Mouse (Mus musculus): ENCODE results near the gene Sohlh2. TPM values are rescaled to one million over a fixed set of nuclear protein-coding genes. Genes with fewer than 3 reads are reported as not detected.

Gene Sohlh2
- polyA plus RNA-seq, 1 experiment from 2014 or later, result not detected

DNA sequence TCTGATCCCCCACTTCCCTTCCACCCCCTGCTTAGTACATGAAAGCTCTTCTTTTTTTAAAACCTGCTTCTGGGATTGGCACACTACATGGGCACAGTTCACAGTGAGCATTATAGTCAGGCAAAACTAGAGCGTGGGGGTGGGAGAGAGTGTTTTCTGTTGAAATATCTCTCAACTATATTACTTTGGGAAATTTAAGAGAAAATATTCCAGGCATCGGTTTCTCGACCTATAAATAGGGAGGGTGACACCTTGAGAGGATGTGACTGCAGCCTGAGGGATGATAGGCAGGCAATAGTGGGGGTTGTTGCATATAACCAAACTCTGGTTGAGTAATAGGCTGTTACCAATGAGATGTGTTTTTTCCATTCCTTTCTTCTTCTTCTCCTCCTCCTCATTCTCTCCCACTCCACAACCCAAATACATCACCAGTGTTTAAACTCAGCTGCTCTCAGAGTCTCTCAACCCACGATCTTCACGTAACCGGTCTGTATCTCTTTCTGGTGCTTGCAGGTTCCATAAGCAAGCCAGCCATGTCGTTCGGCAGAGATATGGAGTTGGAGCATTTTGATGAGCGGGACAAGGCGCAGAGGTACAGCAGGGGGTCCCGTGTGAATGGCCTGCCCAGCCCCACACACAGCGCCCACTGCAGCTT, 64.9 kb downstream of the Sohlh2 start:
- Histone ChIP-seq H3K4me1 (ENCODE audit: control insufficient read depth, low read depth, low read length) (no peaks in the 10 kb centered on the region), H3K36me3 (ENCODE audit: control insufficient read depth, insufficient read depth) (no peaks in the 10 kb centered on the region), H3K27ac (ENCODE audit: low read length) (no peak overlapping the region), H3K4me2 (ENCODE audit: low read depth, low read length) (no peak overlapping the region), H3K4me3 (ENCODE audit: low read depth, low read length) (no peak overlapping the region), H3K9ac (ENCODE audit: low read depth, low read length) (no peak overlapping the region), H3K27me3 (ENCODE audit: control insufficient read depth, insufficient read depth, low read depth, low read length) (peaks cover 17% of the 10 kb centered on the region), H3K9me3 (replicated peaks; ENCODE audit: control insufficient read depth, low read length) (no peaks in the 10 kb centered on the region)
- 66% methylated on average over 12 of the region's 12 CpGs for WGBS (ENCODE audit: insufficient replicate concordance)
- no peak for ATAC-seq (ENCODE audit: low read depth)

DNA sequence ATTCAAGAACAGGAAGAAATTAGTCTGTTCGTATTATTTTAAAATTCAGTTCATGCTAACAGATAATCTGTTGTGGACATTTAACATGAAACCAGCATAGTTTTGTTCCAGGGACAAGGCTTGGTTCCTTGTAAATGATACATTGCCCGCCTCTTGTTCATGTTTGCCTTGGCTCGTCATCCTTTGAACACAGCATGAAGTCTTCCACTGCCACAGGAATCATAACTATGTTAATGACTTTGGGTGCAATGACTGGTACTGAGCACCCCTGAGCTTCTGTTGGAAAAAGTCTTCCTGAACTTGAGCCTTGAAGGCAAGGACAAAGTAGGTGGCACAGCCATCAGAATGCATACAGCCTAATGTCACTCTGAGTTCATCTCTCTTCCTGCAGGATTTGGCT, 66.2 kb downstream of the Sohlh2 start:
- H3K9me3 ChIP-seq (replicated peaks; ENCODE audit: control insufficient read depth, low read length), result no peaks in the 10 kb centered on the region
- no peaks in the 10 kb centered on the region for H3K36me3 ChIP-seq (ENCODE audit: control insufficient read depth, insufficient read depth)
- H3K4me2 ChIP-seq (ENCODE audit: low read depth, low read length), result no peak overlapping the region
- H3K27ac ChIP-seq (ENCODE audit: low read length), result no peak overlapping the region
- H3K27me3 ChIP-seq (ENCODE audit: control insufficient read depth, insufficient read depth, low read depth, low read length), result peaks cover 7% of the 10 kb centered on the region
- no peaks in the 10 kb centered on the region for H3K4me1 ChIP-seq (ENCODE audit: control insufficient read depth, low read depth, low read length)
- H3K4me3 ChIP-seq (ENCODE audit: low read depth, low read length), result no peak overlapping the region
- no peak for ATAC-seq (ENCODE audit: low read depth)
- 48% methylated on average over 3 of the region's 3 CpGs for WGBS (ENCODE audit: insufficient replicate concordance)
- no peak overlapping the region for H3K9ac ChIP-seq (ENCODE audit: low read depth, low read length)

DNA sequence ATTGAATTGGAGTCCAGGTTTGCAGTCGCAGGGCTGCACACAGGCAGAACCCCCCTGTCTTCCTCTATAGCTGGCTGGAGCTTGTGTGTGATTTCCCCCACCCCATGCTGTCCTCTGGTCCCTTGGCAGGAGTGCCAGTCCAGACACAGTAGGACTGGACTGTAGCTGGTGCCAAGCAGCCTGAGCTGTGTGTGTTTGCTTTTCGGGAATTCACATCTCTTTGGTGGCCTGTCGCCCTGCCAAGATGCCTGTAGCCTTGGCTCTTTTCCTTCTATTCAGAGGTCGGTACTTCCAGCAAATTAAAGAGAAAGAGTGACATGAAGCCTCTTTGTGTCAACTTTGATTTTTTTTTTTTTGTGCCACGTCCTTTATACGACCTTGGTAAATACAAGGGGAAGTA, 66.7 kb downstream of the Sohlh2 start:
- H3K36me3 ChIP-seq (ENCODE audit: control insufficient read depth, insufficient read depth), result no peaks in the 10 kb centered on the region
- H3K4me1 ChIP-seq (ENCODE audit: control insufficient read depth, low read depth, low read length), result no peaks in the 10 kb centered on the region
- ATAC-seq (ENCODE audit: low read depth), result no peak
- no peak overlapping the region for H3K4me2 ChIP-seq (ENCODE audit: low read depth, low read length)
- H3K27ac ChIP-seq (ENCODE audit: low read length), result no peak overlapping the region
- H3K27me3 ChIP-seq (ENCODE audit: control insufficient read depth, insufficient read depth, low read depth, low read length), result peaks cover 4% of the 10 kb centered on the region
- 49% methylated on average over 6 of the region's 6 CpGs for WGBS (ENCODE audit: insufficient replicate concordance)
- H3K9ac ChIP-seq (ENCODE audit: low read depth, low read length), result no peak overlapping the region
- H3K9me3 ChIP-seq (replicated peaks; ENCODE audit: control insufficient read depth, low read length), result no peaks in the 10 kb centered on the region
- no peak overlapping the region for H3K4me3 ChIP-seq (ENCODE audit: low read depth, low read length)

DNA sequence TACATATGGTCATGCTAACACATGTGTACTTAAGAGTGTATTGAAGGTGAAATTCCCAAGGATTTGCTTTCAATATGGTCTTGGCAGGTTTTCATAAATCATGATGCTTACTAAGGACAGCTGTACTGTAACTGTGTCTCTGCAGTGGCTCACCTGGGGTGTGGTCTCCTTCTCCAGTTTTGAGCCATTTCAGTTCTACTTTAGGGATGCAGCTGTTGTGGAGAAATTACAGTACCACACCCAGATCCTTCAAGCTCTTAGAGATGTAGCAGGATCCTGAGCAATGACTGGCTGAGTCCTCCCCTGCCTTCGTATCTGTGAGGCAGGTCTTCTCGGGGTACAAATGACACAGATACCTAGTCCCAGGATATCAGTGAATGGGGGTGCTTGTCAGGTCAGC, 68.8 kb downstream of the Sohlh2 start:
- 55% methylated on average over 2 of the region's 2 CpGs for WGBS (ENCODE audit: insufficient replicate concordance)
- no peak overlapping the region for H3K27ac ChIP-seq (ENCODE audit: low read length)

More for the DNA sequence above, 68.8 kb downstream of the Sohlh2 start:
- Histone ChIP-seq H3K4me3 (ENCODE audit: low read depth, low read length) (no peak overlapping the region), H3K4me2 (ENCODE audit: low read depth, low read length) (no peak overlapping the region), H3K36me3 (ENCODE audit: control insufficient read depth, insufficient read depth) (no peaks in the 10 kb centered on the region), H3K4me1 (ENCODE audit: control insufficient read depth, low read depth, low read length) (no peaks in the 10 kb centered on the region), H3K9ac (ENCODE audit: low read depth, low read length) (no peak overlapping the region), H3K9me3 (replicated peaks; ENCODE audit: control insufficient read depth, low read length) (no peaks in the 10 kb centered on the region), H3K27me3 (ENCODE audit: control insufficient read depth, insufficient read depth, low read depth, low read length) (no peaks in the 10 kb centered on the region)
- no peak for ATAC-seq (ENCODE audit: low read depth)

Small RNA genes within 50 kb of the gene (microRNA-seq; reads per million reads assigned to microRNA genes)
- not detected for gene Gm22029

Other genes starting within 250 kb of the Sohlh2 start
- 0.05 and 0.21 TPM in 2 replicates for gene Ccna1, start 126.5 kb upstream of the Sohlh2 start, polyA plus RNA-seq (2015; fragmentation: Nextera tagmentation; extraction: Ambion mirVana)
- 7.4 and 7.6 TPM in 2 replicates for gene Spg20, start 69.9 kb upstream of the Sohlh2 start, polyA plus RNA-seq (2015; fragmentation: Nextera tagmentation; extraction: Ambion mirVana)
- not detected in 2 replicates for gene Ccdc169, start 44.7 kb upstream of the Sohlh2 start, polyA plus RNA-seq (2015; fragmentation: Nextera tagmentation; extraction: Ambion mirVana)
- 0.60 and 0.79 TPM in 2 replicates for gene Dclk1, start 60.3 kb downstream of the Sohlh2 start, polyA plus RNA-seq (2015; fragmentation: Nextera tagmentation; extraction: Ambion mirVana)